In the genomic region with DNA sequence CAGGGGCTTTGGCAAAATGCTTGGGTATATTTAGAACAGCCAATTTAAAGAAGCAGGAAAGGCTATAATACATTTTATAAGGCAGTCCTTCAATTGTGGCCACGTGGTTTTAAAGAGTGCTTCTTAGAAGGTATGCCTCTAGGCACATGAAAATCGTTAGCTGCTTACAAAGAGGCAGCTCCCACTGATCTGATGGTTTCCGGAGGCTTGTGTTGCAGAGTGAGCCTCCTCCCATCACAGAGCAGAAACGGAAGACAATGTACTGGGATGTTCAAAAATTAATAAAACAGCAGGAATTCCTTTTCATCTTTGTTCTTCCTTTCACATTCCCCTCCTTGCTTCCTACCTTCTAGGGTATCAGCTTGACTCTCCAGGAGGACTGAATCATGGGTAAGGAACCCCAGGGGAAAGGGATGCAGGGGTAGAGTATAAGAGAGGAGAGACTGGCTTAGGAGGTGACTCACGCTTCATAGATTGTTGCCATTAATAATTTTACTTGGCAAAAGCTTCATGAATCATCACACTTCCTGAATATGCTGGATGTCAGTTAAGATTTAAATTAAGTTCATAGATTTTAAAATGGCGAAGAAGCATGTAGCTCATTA, we compare ENCODE assay signal across 14 mouse cellular contexts. TPM values are rescaled to one million over a fixed set of nuclear protein-coding genes. Genes with fewer than 3 reads are reported as not detected.
DNase-seq lines count a peak whose midpoint lies in the region; ATAC-seq lines count a peak whose summit lies in the region.
"Had no signal": no experiment of that assay in that cellular context is flagged by ENCODE, and none has a peak within 500 bp of the region (broad histone marks: within the 10 kb centered on the region; RNA-seq: fewer than 3 reads in every experiment).

No protein-coding gene starts in this region.

- H3K4me2 ChIP-seq in midbrain, embryonic 11.5 days = no peak overlapping the region
- no peak overlapping the region for H3K4me2 ChIP-seq in limb, embryonic 12.5 days
- no peak overlapping the region for H3K4me2 ChIP-seq in neural tube, embryonic 14.5 days (ENCODE audit: low read depth, low read length)
- H3K4me2 ChIP-seq: liver, embryonic 11.5 days had no signal

- H3K9ac ChIP-seq in midbrain, embryonic 11.5 days (ENCODE audit: low read length) = no peak overlapping the region
- H3K9ac ChIP-seq in limb, embryonic 12.5 days (replicated peaks) = no peak overlapping the region
- H3K9ac ChIP-seq in neural tube, embryonic 14.5 days (replicated peaks; ENCODE audit: low read depth, low read length) = no peak overlapping the region

- peak; percentile 74 for DNase-seq in midbrain, embryonic 11.5 days (ENCODE audit: low spot score, missing footprints)
- DNase-seq in midbrain, embryonic 10.5 days (ENCODE audit: low spot score) = no peak
- DNase-seq in NIH3T3 (ENCODE audit: low read depth) = peak; percentile 90
- DNase-seq in ovary, postnatal 14 days (ENCODE audit: low spot score) = no peak
- no peak for DNase-seq in thymus, postnatal 0 days (ENCODE audit: low spot score)
- DNase-seq: cerebellum, postnatal 14 days; kidney, postnatal 25 days; lung, postnatal 10 days; spleen, adult 18-20 months had no signal

- no peak overlapping the region for H3K27ac ChIP-seq in midbrain, embryonic 11.5 days (ENCODE audit: low read depth, low read length)
- no peak overlapping the region for H3K27ac ChIP-seq in midbrain, embryonic 10.5 days (replicated peaks)
- peak overlapping the region; percentile 59; the same call in 1 of the 2 replicates for H3K27ac ChIP-seq in limb, embryonic 12.5 days
- peak overlapping the region; percentile 23; the same call in 1 of the 2 replicates for H3K27ac ChIP-seq in neural tube, embryonic 14.5 days (ENCODE audit: low read depth, low read length)

- no peaks in the 10 kb centered on the region for H3K4me1 ChIP-seq in midbrain, embryonic 11.5 days (ENCODE audit: control insufficient read depth, insufficient read depth, low read length)
- peaks cover 7% of the 10 kb centered on the region for H3K4me1 ChIP-seq in midbrain, embryonic 10.5 days
- peaks cover 16% of the 10 kb centered on the region for H3K4me1 ChIP-seq in limb, embryonic 12.5 days (replicated peaks)
- no peaks in the 10 kb centered on the region for H3K4me1 ChIP-seq in neural tube, embryonic 14.5 days (ENCODE audit: control insufficient read depth, insufficient read depth, low read length)

- ATAC-seq in midbrain, embryonic 11.5 days (ENCODE audit: low FRiP score) = no peak
- 0 out of 2 replicates have a peak, but pooled peaks have one; percentile 32 for ATAC-seq in limb, embryonic 12.5 days (ENCODE audit: insufficient number of reproducible peaks, insufficient read depth, low FRiP score, low TSS enrichment, low read depth)
- peak; percentile 60 for ATAC-seq in neural tube, embryonic 14.5 days (ENCODE audit: low read depth)
- ATAC-seq: activated CD4-positive, CD25-positive, alpha-beta regulatory T cell, adult 4 months; intestine, embryonic 16.5 days had no signal

- WGBS in midbrain, embryonic 11.5 days = 62% methylated on average over 6 of the region's 6 CpGs
- 63% methylated on average over 6 of the region's 6 CpGs for WGBS in midbrain, embryonic 10.5 days
- 36% methylated on average over 6 of the region's 6 CpGs for WGBS in limb, embryonic 12.5 days
- 32% methylated on average over 6 of the region's 6 CpGs for WGBS in neural tube, embryonic 14.5 days

- no peaks in the 10 kb centered on the region for H3K27me3 ChIP-seq in midbrain, embryonic 11.5 days (ENCODE audit: control insufficient read depth, insufficient read depth, low read length)
- H3K27me3 ChIP-seq in midbrain, embryonic 10.5 days (ENCODE audit: low read depth, poor library complexity, severe bottlenecking) = no peaks in the 10 kb centered on the region
- no peaks in the 10 kb centered on the region for H3K27me3 ChIP-seq in limb, embryonic 12.5 days
- no peaks in the 10 kb centered on the region for H3K27me3 ChIP-seq in neural tube, embryonic 14.5 days (ENCODE audit: control insufficient read depth, insufficient read depth, low read length)

- no peaks in the 10 kb centered on the region for H3K9me3 ChIP-seq in midbrain, embryonic 11.5 days (ENCODE audit: control insufficient read depth, low read length)
- no peaks in the 10 kb centered on the region for H3K9me3 ChIP-seq in midbrain, embryonic 10.5 days (replicated peaks)
- no peaks in the 10 kb centered on the region for H3K9me3 ChIP-seq in limb, embryonic 12.5 days
- H3K9me3 ChIP-seq in neural tube, embryonic 14.5 days (ENCODE audit: control insufficient read depth, low read length) = no peaks in the 10 kb centered on the region

- no peaks in the 10 kb centered on the region for H3K36me3 ChIP-seq in midbrain, embryonic 11.5 days (ENCODE audit: control insufficient read depth, insufficient read depth, low read length)
- no peaks in the 10 kb centered on the region for H3K36me3 ChIP-seq in midbrain, embryonic 10.5 days
- no peaks in the 10 kb centered on the region for H3K36me3 ChIP-seq in limb, embryonic 12.5 days
- H3K36me3 ChIP-seq in neural tube, embryonic 14.5 days (ENCODE audit: control insufficient read depth, insufficient read depth, low read length) = no peaks in the 10 kb centered on the region

- H3K4me3 ChIP-seq in midbrain, embryonic 11.5 days (ENCODE audit: low read depth, low read length) = no peak overlapping the region
- H3K4me3 ChIP-seq in midbrain, embryonic 10.5 days = no peak overlapping the region
- H3K4me3 ChIP-seq in limb, embryonic 12.5 days (replicated peaks) = no peak overlapping the region
- H3K4me3 ChIP-seq in neural tube, embryonic 14.5 days (ENCODE audit: low read depth, low read length) = no peak overlapping the region

RNA-seq across cellular contexts. Expression of a gene that starts 53.3 kb away (rescaled TPM):
- 1.2 and 1.4 TPM in 2 replicates for polyA plus RNA-seq in midbrain, embryonic 11.5 days (2014; fragmentation: Nextera tagmentation; extraction: Ambion mirVana)
- 0.36 and 0.92 TPM in 2 replicates for polyA plus RNA-seq in midbrain, embryonic 10.5 days (2016; fragmentation: Nextera tagmentation; extraction: Ambion mirVana)
- 3.3 and 3.6 TPM in 2 replicates for polyA plus RNA-seq in limb, embryonic 12.5 days (2016; fragmentation: Nextera tagmentation; extraction: Ambion mirVana)
- polyA plus RNA-seq in neural tube, embryonic 14.5 days (2014; fragmentation: Nextera tagmentation; extraction: Ambion mirVana) = 0.52 and 5.3 TPM in 2 replicates
- 0.86 and 1.1 TPM in 2 replicates for polyA plus RNA-seq in thymus, postnatal 0 days (2015; fragmentation: Nextera tagmentation; extraction: Ambion mirVana)

Comparison
In these comparisons a context has a peak if more than half of its experiments do, and no peak if none do; other contexts are left out.
1. DNase-seq: peak in midbrain, embryonic 11.5 days (single experiment) and NIH3T3 (single experiment); none in midbrain, embryonic 10.5 days (single experiment), ovary, postnatal 14 days (single experiment) and thymus, postnatal 0 days (single experiment).
2. H3K27ac ChIP-seq: peak in limb, embryonic 12.5 days (single experiment) and neural tube, embryonic 14.5 days (single experiment); none in midbrain, embryonic 11.5 days (single experiment) and midbrain, embryonic 10.5 days (single experiment).